Mouse (Mus musculus): ENCODE data around the gene Auts2. TPM values are rescaled to one million over a fixed set of nuclear protein-coding genes. Genes with fewer than 3 reads are reported as not detected.

Auts2 gene
- total and polyA plus RNA-seq, 3 experiments, result not detected

GRCm38 (mm10) chr5:131600325-131601125, 942.6 kb downstream of the Auts2 start:
- DNase-seq (ENCODE audit: extremely low read depth), result no peak
- H3K36me3 ChIP-seq (replicated peaks in 1 of 2; ENCODE audit: control insufficient read depth in 1 of 2, insufficient read depth in 1 of 2, low read length in 1 of 2), result no peaks in the 10 kb centered on the region
- peaks cover 87% of the 10 kb centered on the region for H3K9me3 ChIP-seq (replicated peaks; ENCODE audit: low read length)
- H3K4me3 ChIP-seq (replicated peaks in 1 of 3; ENCODE audit: low read depth in 2 of 3, low read length in 2 of 3, poor library complexity in 1 of 3), result no peak overlapping the region
- no peak for TF ChIP-seq POLR2A (IDR thresholded peaks at IDR 0.05; ENCODE audit: low read depth, low read length)
- no peak for TF ChIP-seq KAT2A (IDR thresholded peaks at IDR 0.05; ENCODE audit: insufficient replicate concordance, low read length)
- TF ChIP-seq ZMIZ1 (IDR thresholded peaks at IDR 0.05; ENCODE audit: low read depth, low read length), result no peak
- TF ChIP-seq HCFC1 (IDR thresholded peaks at IDR 0.05; ENCODE audit: low read depth, low read length), result no peak
- TF ChIP-seq MYC (IDR thresholded peaks at IDR 0.05; ENCODE audit: low read depth, low read length), result no peak
- TF ChIP-seq EP300 (IDR thresholded peaks at IDR 0.05; ENCODE audit: low read length), result no peak
- no peak overlapping the region for H3K27ac ChIP-seq (ENCODE audit: insufficient read depth, low read depth)
- in situ Hi-C loops (cut with MboI; ENCODE audit: low pct_ligation_motif_present, low pct_unique_long_range_greater_than_20kb, low sequenced_read_pairs) (no loop called here), dilution Hi-C loops (cut with MboI; ENCODE audit: extremely low pct_ligation_motif_present, extremely low pct_unique_long_range_greater_than_20kb, low sequenced_read_pairs) (no loop called here)
- no peak overlapping the region for H3K4me2 ChIP-seq (ENCODE audit: insufficient read depth, low read depth, poor library complexity, severe bottlenecking)
- no peaks in the 10 kb centered on the region for H3K4me1 ChIP-seq (ENCODE audit: control insufficient read depth in 1 of 2, insufficient read depth in 2 of 2)
- no peaks in the 10 kb centered on the region for H3K79me2 ChIP-seq (replicated peaks; ENCODE audit: control insufficient read depth, extremely low read depth, insufficient read depth, poor library complexity, severe bottlenecking)
- no peak overlapping the region for H3K9ac ChIP-seq (ENCODE audit: insufficient read depth, low read depth)
- H3K27me3 ChIP-seq (replicated peaks), result no peaks in the 10 kb centered on the region

- Histone ChIP-seq H3K4me2 (ENCODE audit: insufficient read depth, low read depth, poor library complexity, severe bottlenecking) (no peak overlapping the region), H3K27ac (ENCODE audit: insufficient read depth, low read depth) (no peak overlapping the region), H3K4me3 (replicated peaks in 1 of 3; ENCODE audit: low read depth in 2 of 3, low read length in 2 of 3, poor library complexity in 1 of 3) (no peak overlapping the region), H3K36me3 (replicated peaks in 1 of 2; ENCODE audit: control insufficient read depth in 1 of 2, insufficient read depth in 1 of 2, low read length in 1 of 2) (no peaks in the 10 kb centered on the region), H3K9ac (ENCODE audit: insufficient read depth, low read depth) (no peak overlapping the region), H3K27me3 (replicated peaks) (no peaks in the 10 kb centered on the region), H3K79me2 (replicated peaks; ENCODE audit: control insufficient read depth, extremely low read depth, insufficient read depth, poor library complexity, severe bottlenecking) (no peaks in the 10 kb centered on the region), H3K4me1 (ENCODE audit: control insufficient read depth in 1 of 2, insufficient read depth in 2 of 2) (no peaks in the 10 kb centered on the region), H3K9me3 (replicated peaks; ENCODE audit: low read length) (peaks cover 79% of the 10 kb centered on the region)
- TF ChIP-seq TCF12 (IDR thresholded peaks at IDR 0.05; ENCODE audit: low read depth, low read length) (no peak), SMC3 (IDR thresholded peaks at IDR 0.05; ENCODE audit: low read depth, low read length) (no peak), TBP (conservative IDR thresholded peaks at IDR 0.05; ENCODE audit: low read depth, low read length) (no peak), USF1 (IDR thresholded peaks at IDR 0.05; ENCODE audit: low read depth, low read length) (no peak), MYC (IDR thresholded peaks at IDR 0.05; ENCODE audit: low read depth, low read length) (no peak), ZKSCAN1 (IDR thresholded peaks at IDR 0.05; ENCODE audit: borderline replicate concordance, low read depth, low read length) (no peak), RAD21 (IDR thresholded peaks at IDR 0.05; ENCODE audit: low read depth, low read length) (no peak), NRF1 (IDR thresholded peaks at IDR 0.05; ENCODE audit: low read depth, low read length) (no peak), E2F4 (IDR thresholded peaks at IDR 0.05; ENCODE audit: insufficient replicate concordance, low read depth, low read length) (no peak), MAX (IDR thresholded peaks at IDR 0.05; ENCODE audit: low read length) (no peak), SIN3A (IDR thresholded peaks at IDR 0.05; ENCODE audit: low read length) (no peak), USF2 (conservative IDR thresholded peaks at IDR 0.05; ENCODE audit: low read depth, low read length) (no peak), CTCF (conservative IDR thresholded peaks at IDR 0.05 in 1 of 2, IDR thresholded peaks at IDR 0.05 in 1 of 2; ENCODE audit: low read depth in 2 of 2, low read length in 2 of 2) (no peak), CHD1 (IDR thresholded peaks at IDR 0.05; ENCODE audit: low read depth, low read length) (no peak)
- in situ Hi-C loops (cut with MboI; ENCODE audit: low pct_ligation_motif_present, low pct_unique_long_range_greater_than_20kb, low sequenced_read_pairs) (no loop called here), dilution Hi-C loops (cut with MboI; ENCODE audit: extremely low pct_ligation_motif_present, extremely low pct_unique_long_range_greater_than_20kb, low sequenced_read_pairs) (no loop called here)
- DNase-seq (ENCODE audit: extremely low read depth), result no peak
These were observed 945.6 kb downstream of the Auts2 start for GRCm38 (mm10) chr5:131597503-131597902.

Data from CH12.LX (cell line).